Mouse (Mus musculus) liver, embryonic 14.5 days (tissue): ENCODE data around the gene Men1. TPM values are rescaled to one million over a fixed set of nuclear protein-coding genes. Genes with fewer than 3 reads are reported as not detected.

Source experiments
- ATAC-seq: fragments of 200-750 bp; cut with Nextera tagmentation; 2 replicates; pipeline ENCODE4 v1.8.0; 2017; ENCODE audit warnings: moderate number of reproducible peaks, mild to moderate bottlenecking, moderate library complexity; ENCODE audit not compliant: insufficient read depth
- DNase-seq, 3 experiments: peaks; one replicate each; pipeline ENCODE4 v3.0.0-alpha.2; 2012 to 2013; ENCODE audit warnings: low read depth in 3 of 3, low spot score in 3 of 3
- H3K27ac ChIP-seq: fragments of 300-500 bp; sonication (generic); 2 replicates; pipeline ENCODE4 v1.5.1; 2014; ENCODE audit warnings: moderate library complexity, mild to moderate bottlenecking, control low read depth, inconsistent platforms
- H3K27me3 ChIP-seq: fragments of 300-500 bp; sonication (generic); 2 replicates; pipeline ENCODE4 v1.6.1; 2014; ENCODE audit warnings: mild to moderate bottlenecking, low read length, moderate library complexity; ENCODE audit not compliant: control insufficient read depth, insufficient read depth
- H3K36me3 ChIP-seq: fragments of 300-500 bp; sonication (generic); replicated peaks from 2 replicates; pipeline ENCODE4 v1.6.1; 2014; ENCODE audit warnings: low read depth; ENCODE audit not compliant: control insufficient read depth, insufficient read depth
- H3K4me1 ChIP-seq, 2 experiments: fragments of 200-500 bp in 1 of 2; fragments of 300-500 bp in 1 of 2; sonication (generic) in 1 of 2; replicated peaks; 2 replicates each; pipeline ENCODE4 v1.6.1; 2012 to 2014; ENCODE audit warnings: antibody characterized with exemption in 1 of 2, inconsistent platforms in 1 of 2, low read length in 1 of 2; ENCODE audit not compliant: control insufficient read depth in 2 of 2, insufficient read depth in 2 of 2
- H3K4me2 ChIP-seq: fragments of 300-500 bp; sonication (generic); 2 replicates; pipeline ENCODE4 v1.6.1; 2014; ENCODE audit warnings: low read depth, mild to moderate bottlenecking, control low read depth, moderate library complexity
- H3K4me3 ChIP-seq, 2 experiments: fragments of 200-500 bp in 1 of 2; fragments of 300-500 bp in 1 of 2; sonication (generic) in 1 of 2; 2 replicates each; pipeline ENCODE4 v1.5.1; 2012 to 2014; ENCODE audit warnings: low read depth in 2 of 2, low read length in 2 of 2, mild to moderate bottlenecking in 2 of 2, control low read depth in 1 of 2, inconsistent platforms in 1 of 2, moderate library complexity in 1 of 2; ENCODE audit not compliant: insufficient read depth in 1 of 2
- H3K9ac ChIP-seq: fragments of 300-500 bp; sonication (generic); replicated peaks from 2 replicates; pipeline ENCODE4 v1.6.1; 2014; ENCODE audit warnings: mild to moderate bottlenecking, control low read depth, moderate library complexity
- H3K9me3 ChIP-seq: fragments of 300-500 bp; sonication (generic); 2 replicates; pipeline ENCODE4 v1.6.1; 2016; ENCODE audit warnings: low read length, mixed read lengths; ENCODE audit not compliant: control insufficient read depth
- CTCF ChIP-seq: IDR thresholded peaks from 2 replicates; pipeline ENCODE4 v1.5.1; 2016; ENCODE audit warnings: antibody characterized with exemption, low read depth, control low read depth
- EP300 ChIP-seq: IDR thresholded peaks from 2 replicates; pipeline ENCODE4 v1.6.1; 2016; ENCODE audit warnings: antibody characterized with exemption, low read depth
- WGBS: fragments of 180-500 bp; shearing (Covaris S2); extraction: QIAGEN DNeasy Blood & Tissue Kit; methylation state at CpG from one replicate; pipeline ENCODE4 v1.1.7; 2014; ENCODE audit not compliant: insufficient replicate concordance; 5-methylcytosine and 5-hydroxymethylcytosine counted together
- polyA plus RNA-seq, 2 experiments: library from polyadenylated mRNA; depleted of rRNA in 1 of 2; stranded (reverse) in 1 of 2; unstranded in 1 of 2; fragments of >200 nt; fragmentation: Nextera tagmentation in 1 of 2; extraction: Ambion mirVana in 1 of 2; gene quantifications; 2 replicates each; pipeline versions ENCODE4 v1.2.1 to v1.2.3; 2012 to 2014

The Men1 gene
- polyA plus RNA-seq, 2 experiments, result 12.5 to 20.4 TPM

DNA sequence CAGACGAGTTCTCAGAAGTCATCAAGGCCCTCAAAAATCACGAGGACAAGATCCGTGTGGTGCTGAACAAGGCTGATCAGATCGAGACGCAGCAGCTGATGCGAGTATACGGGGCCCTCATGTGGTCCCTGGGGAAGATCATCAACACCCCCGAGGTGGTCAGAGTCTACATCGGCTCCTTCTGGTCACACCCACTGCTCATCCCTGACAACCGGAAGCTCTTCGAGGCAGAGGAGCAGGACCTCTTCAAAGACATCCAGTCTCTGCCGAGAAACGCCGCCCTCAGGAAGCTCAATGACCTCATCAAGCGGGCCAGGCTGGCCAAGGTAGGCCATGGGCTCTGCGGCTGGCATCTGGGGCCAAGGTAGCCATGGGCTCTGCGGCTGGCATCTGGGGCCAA, 40.5 kb upstream of the Men1 start:
- peaks cover 52% of the 10 kb centered on the region for H3K36me3 ChIP-seq
- ATAC-seq (no peak), DNase-seq (no peak)
- WGBS, result 86% methylated on average over 17 of the region's 17 CpGs
- no peak overlapping the region for H3K9ac ChIP-seq
- H3K4me3 ChIP-seq, result no peak overlapping the region
- H3K27ac ChIP-seq, result no peak overlapping the region
- H3K27me3 ChIP-seq, result no peaks in the 10 kb centered on the region
- H3K4me2 ChIP-seq, result no peak overlapping the region
- no peaks in the 10 kb centered on the region for H3K9me3 ChIP-seq
- peaks cover 54 to 61% of the 10 kb centered on the region in 2 experiments for H3K4me1 ChIP-seq
- no peak for TF ChIP-seq EP300
- TF ChIP-seq CTCF, result no peak

DNA sequence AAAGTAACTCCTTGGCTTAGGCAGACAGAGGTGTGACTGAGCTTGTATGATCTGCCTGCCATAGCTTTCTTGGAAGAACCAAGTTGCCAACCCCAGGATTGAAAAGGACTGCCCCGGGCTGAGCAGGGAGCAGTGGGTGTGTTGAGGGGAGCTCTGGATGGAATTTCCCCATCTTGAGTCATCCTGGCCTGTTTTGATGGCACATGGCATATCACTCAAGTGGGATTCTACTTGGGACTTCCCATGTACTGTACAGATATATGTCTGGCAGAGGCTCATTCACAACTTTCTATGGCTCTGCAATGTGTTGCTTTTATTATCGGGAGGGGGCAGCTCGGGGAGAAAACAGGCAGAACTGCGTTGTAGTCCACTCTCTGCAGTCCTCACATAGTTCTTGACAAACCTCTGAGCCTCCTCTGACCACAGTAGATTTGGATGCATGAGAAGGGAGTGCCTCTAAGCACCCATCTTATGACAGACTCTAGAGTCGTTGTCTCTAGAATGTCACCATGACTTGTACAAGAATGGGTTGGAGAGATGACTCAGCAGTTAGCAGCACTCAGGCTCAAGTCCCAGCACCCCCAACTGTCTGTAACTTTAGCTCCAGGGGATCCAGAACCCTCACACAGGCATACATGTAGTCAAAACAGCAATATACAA, 38.1 kb upstream of the Men1 start:
- no peaks in the 10 kb centered on the region for H3K9me3 ChIP-seq
- peaks cover 59 to 63% of the 10 kb centered on the region in 2 experiments for H3K4me1 ChIP-seq
- WGBS, result 59% methylated on average over 5 of the region's 5 CpGs
- 0 out of 2 replicates have a peak, but pooled peaks have one; percentile 17 for TF ChIP-seq EP300
- no peak for TF ChIP-seq CTCF
- H3K4me3 ChIP-seq, result no peak overlapping the region
- peak overlapping the region; percentile 55 for H3K4me2 ChIP-seq
- H3K36me3 ChIP-seq, result peaks cover 55% of the 10 kb centered on the region
- ATAC-seq (peak; percentile 49), DNase-seq (peak in 2 of 3 experiments; percentile 64 to 66)
- H3K27me3 ChIP-seq, result no peaks in the 10 kb centered on the region
- H3K9ac ChIP-seq, result peak overlapping the region; percentile 48
- peak overlapping the region; percentile 79 for H3K27ac ChIP-seq

DNA sequence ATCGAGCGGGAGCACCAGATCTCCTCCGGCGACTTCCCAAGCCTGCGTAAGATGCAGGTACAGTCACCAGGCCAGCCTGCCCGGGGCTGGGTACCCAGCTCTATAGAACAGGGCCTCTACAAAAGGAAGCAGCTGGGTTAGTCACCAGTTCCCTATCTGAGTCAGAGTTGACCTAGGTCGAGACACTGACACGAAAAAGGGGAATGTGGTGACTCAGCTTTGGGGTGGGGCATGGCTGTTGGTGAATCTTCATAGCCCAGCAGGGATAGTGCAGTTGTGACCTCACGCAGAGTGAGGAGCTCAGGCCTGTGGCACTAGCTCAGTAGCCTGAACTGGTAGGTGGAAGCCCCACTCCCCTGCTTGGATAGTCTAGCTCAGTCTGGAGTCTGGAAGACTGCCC, 37.1 kb upstream of the Men1 start:
- peak overlapping the region; percentile 79 for H3K27ac ChIP-seq

DNA sequence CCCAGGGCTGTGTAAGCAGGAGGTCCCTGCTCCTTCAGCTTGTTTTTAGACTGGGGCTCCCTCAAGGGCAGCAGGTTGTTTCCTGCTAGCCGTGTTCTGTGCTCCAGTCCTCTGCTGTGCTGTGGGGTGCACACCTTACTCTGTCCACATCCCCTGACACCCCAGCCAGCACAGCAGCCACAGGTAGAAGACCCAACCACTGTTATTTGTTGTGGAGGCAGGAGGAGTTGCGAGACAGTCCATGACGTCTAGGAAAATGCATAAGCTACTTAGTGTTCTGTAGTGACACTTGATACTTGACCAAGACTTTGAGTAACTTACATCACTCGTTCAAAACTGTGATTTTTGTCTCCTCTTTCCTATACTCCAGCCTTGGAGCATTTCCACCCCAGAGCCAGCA, 35.8 kb upstream of the Men1 start:
- Histone ChIP-seq H3K27me3 (no peaks in the 10 kb centered on the region), H3K9me3 (no peaks in the 10 kb centered on the region), H3K27ac (peak overlapping the region; percentile 79), H3K4me3 (no peak overlapping the region), H3K4me2 (peak overlapping the region; percentile 55), H3K36me3 (peaks cover 43% of the 10 kb centered on the region), H3K9ac (peak overlapping the region; percentile 23; the same call in 1 of the 2 replicates), H3K4me1 (peaks cover 73 to 74% of the 10 kb centered on the region in 2 experiments)
- ATAC-seq (no peak), DNase-seq (no peak)
- TF ChIP-seq EP300 (no peak), CTCF (no peak)
- WGBS, result 51% methylated on average over 4 of the region's 4 CpGs

More for the DNA sequence above, 37.1 kb upstream of the Men1 start:
- H3K4me2 ChIP-seq, result peak overlapping the region; percentile 55
- peaks cover 66 to 69% of the 10 kb centered on the region in 2 experiments for H3K4me1 ChIP-seq
- DNase-seq, result peak in 2 of 3 experiments; percentile 67 to 74
- no peak for TF ChIP-seq CTCF
- no peak for TF ChIP-seq EP300
- peak overlapping the region in 1 of 2 experiments; percentile 13; a peak in 2 of 4 replicates for H3K4me3 ChIP-seq
- H3K9me3 ChIP-seq, result no peaks in the 10 kb centered on the region
- H3K36me3 ChIP-seq, result peaks cover 50% of the 10 kb centered on the region
- 45% methylated on average over 9 of the region's 9 CpGs for WGBS
- H3K9ac ChIP-seq, result peak overlapping the region; percentile 48
- no peaks in the 10 kb centered on the region for H3K27me3 ChIP-seq
- peak; percentile 54 for ATAC-seq

DNA sequence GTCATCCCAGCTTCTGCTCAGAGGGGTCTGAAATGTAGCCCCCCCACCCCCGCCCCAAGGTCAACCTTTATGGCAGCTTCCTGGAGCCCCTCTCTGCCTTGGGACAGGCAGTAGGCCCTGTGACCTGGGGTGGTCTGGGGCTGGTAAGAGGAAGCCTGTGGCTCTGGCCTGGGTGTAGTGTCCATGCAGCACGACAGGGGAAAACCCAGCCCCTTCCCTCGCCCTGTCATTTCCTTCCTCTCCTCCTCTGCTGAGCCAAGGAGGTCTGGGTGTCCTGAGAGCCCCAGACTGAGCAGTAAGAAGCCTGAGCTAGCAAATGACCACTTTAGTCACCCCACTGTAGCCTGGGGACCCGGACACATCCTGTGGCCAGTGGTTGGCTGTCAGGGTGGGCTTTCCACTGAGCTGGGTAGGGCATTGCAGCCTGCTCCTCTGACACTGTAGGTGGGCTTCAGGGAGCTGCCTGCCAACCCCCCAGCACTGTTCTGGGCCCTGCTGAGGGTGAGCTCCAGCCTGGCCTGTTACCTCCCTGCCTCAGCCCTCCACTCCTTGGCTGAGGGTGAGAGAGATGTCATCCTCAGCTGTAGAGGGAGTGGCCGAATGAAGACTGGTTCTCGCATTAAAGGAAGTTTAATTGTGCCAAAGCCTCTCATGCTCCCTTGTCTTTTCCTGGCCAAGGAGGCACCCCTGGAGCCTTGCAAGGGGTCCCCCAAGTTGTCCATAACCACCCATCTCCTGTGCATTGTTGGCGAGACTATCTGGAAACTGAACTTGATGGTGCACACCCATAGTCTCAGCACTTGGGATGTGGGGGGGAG, 35.1 kb upstream of the Men1 start:
- Histone ChIP-seq H3K4me3 (no peak overlapping the region), H3K4me2 (peak overlapping the region; percentile 55)
- DNase-seq, result no peak

More for the DNA sequence above, 35.1 kb upstream of the Men1 start:
- Histone ChIP-seq H3K27me3 (no peaks in the 10 kb centered on the region), H3K27ac (peak overlapping the region; percentile 79), H3K9ac (peak overlapping the region; percentile 32), H3K36me3 (peaks cover 37% of the 10 kb centered on the region), H3K4me1 (peaks cover 73 to 79% of the 10 kb centered on the region in 2 experiments), H3K9me3 (no peaks in the 10 kb centered on the region)
- WGBS, result 39% methylated on average over 7 of the region's 7 CpGs
- TF ChIP-seq CTCF, result no peak
- TF ChIP-seq EP300, result no peak
- no peak for ATAC-seq
